Mouse (Mus musculus) naive thymus-derived CD4-positive, alpha-beta T cell, adult 5 months (primary cell): Measurements from ENCODE around the gene Scgb1b12. TPM values are rescaled to one million over a fixed set of nuclear protein-coding genes. Genes with fewer than 3 reads are reported as not detected.

Source experiments
- polyA plus RNA-seq: library from polyadenylated mRNA; unstranded; fragments of 100-300 nt; shearing (Covaris generic); gene quantifications from one replicate; pipeline ENCODE4 v1.2.1, GENCODE M21; 2017

Gene Scgb1b12
- not detected for polyA plus RNA-seq

DNA sequence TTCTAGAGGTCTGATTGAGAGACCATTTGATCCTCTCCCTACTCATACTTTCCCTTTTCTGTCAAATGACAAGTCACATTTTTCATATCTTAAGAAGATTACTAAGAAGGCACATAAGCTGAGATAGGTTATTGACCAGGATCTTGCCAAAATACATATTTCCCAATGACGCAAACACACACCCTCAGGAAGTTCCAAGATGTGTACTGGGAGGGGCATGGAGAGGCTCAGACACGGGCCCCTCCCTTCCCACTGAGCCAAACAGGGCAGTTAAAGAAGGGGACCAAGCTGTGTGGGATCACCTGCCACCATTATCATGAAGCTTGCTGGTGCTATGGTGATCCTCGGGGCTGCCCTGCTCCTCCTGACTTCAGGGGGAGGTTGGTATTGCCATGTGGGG, at the start of gene Scgb1b12:
Gene Scgb1b12, plus strand, starts transcription at position 301 of the 400 bp plus-strand sequence.

DNA sequence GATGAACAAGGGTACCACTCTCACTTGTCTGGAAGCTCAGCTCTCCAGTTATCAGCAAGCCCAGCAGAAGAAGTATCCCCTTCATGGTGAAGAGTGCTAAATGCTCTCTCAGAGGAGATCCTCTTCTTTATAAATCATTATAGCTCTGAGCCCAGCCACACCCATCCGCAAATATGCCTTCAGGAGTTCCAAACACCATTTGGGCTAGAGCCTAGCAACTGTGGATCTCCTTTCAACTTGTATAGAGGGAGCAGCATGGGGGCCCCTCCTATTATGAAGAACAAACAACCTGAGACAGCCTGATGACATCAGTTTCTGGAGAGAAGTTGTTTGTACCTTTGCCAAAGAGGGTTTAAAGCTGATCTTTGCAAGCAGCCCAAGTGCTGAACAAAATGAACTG, 6.8 kb upstream of the Scgb1b12 start, which contains the start of gene Scgb2b12:
Gene Scgb2b12, minus strand, starts transcription at position 101 of the 400 bp plus-strand sequence.

Other genes starting within 250 kb of the Scgb1b12 start
- gene Scgb1b10, start 233.3 kb upstream of the Scgb1b12 start, polyA plus RNA-seq: not detected
- not detected for gene Scgb2b11, start 123.0 kb upstream of the Scgb1b12 start, polyA plus RNA-seq
- gene Scgb1b11, start 111.3 kb upstream of the Scgb1b12 start, polyA plus RNA-seq: not detected
- not detected for gene Scgb2b12, start 6.9 kb upstream of the Scgb1b12 start, polyA plus RNA-seq
- not detected for gene Scgb1b29, start 107.4 kb downstream of the Scgb1b12 start, polyA plus RNA-seq